Mouse (Mus musculus): ENCODE data around the gene Cdc37l1. TPM values are rescaled to one million over a fixed set of nuclear protein-coding genes. Genes with fewer than 3 reads are reported as not detected.

The Cdc37l1 gene
- total RNA-seq (2012; rRNA removed) (16.9 and 17.2 TPM in 2 replicates), polyA plus RNA-seq (2012; ENCODE audit: insufficient read depth in 1 of 2, insufficient read length in 2 of 2, low read depth in 1 of 2, low replicate concordance in 2 of 2, missing spikeins in 1 of 2) (10 to 100 TPM in 1 of 2 experiments, not detected in 1; 27.7 TPM)

- H3K9ac ChIP-seq (ENCODE audit: control insufficient read depth, low read depth, low read length, poor library complexity, severe bottlenecking), result peak within 1 kb of the TSS; percentile 85
- peaks cover 4 to 17% of the 10 kb centered on the region in 2 experiments for H3K4me1 ChIP-seq (ENCODE audit: control insufficient read depth in 1 of 2, insufficient read depth in 2 of 2, low read length in 2 of 2)
- peaks cover 25% of the 10 kb centered on the region for H3K79me2 ChIP-seq (ENCODE audit: control insufficient read depth, insufficient read depth, low read length, poor library complexity)
- DNase-seq (ENCODE audit: low read depth, low spot score), result peak; percentile 97
- H3K36me3 ChIP-seq (ENCODE audit: control insufficient read depth in 1 of 2, insufficient read depth in 2 of 2, low read length in 2 of 2), result peaks cover 5 to 13% of the 10 kb centered on the region in 2 experiments
- H3K27ac ChIP-seq (ENCODE audit: control insufficient read depth, low read depth, low read length), result peak within 1 kb of the TSS; percentile 51
- peak within 1 kb of the TSS; percentile 69 to 96 for H3K4me3 ChIP-seq (ENCODE audit: control insufficient read depth in 1 of 2, insufficient read depth in 1 of 2, low read depth in 2 of 2, low read length in 2 of 2)
- H3K9me3 ChIP-seq (replicated peaks; ENCODE audit: insufficient read depth, low read length), result no peaks in the 10 kb centered on the region
- H3K27me3 ChIP-seq (ENCODE audit: control insufficient read depth in 1 of 2, insufficient read depth in 2 of 2, low read length in 2 of 2), result peaks cover 0 to 1% of the 10 kb centered on the region in 2 experiments; a peak in 2 of 4 replicates
- TF ChIP-seq GABPA (IDR thresholded peaks at IDR 0.05; ENCODE audit: low read depth, low read length) (no peak), RCOR1 (IDR thresholded peaks at IDR 0.05; ENCODE audit: low read depth, low read length) (no peak), TAL1 (IDR thresholded peaks at IDR 0.05; ENCODE audit: low read length) (no peak), GATA1 (IDR thresholded peaks at IDR 0.05; ENCODE audit: low read depth, low read length) (no peak), SMC3 (IDR thresholded peaks at IDR 0.05; ENCODE audit: low read depth, low read length) (no peak), BHLHE40 (IDR thresholded peaks at IDR 0.05; ENCODE audit: borderline replicate concordance, low read depth, low read length) (peak; percentile 35; the same call in 1 of the 2 replicates), MEF2A (IDR thresholded peaks at IDR 0.05; ENCODE audit: extremely low read depth, insufficient replicate concordance, low read depth, low read length, poor library complexity, severe bottlenecking) (no peak), TBP (IDR thresholded peaks at IDR 0.05; ENCODE audit: low read depth, low read length) (peak; percentile 77), TCF12 (IDR thresholded peaks at IDR 0.05; ENCODE audit: low read depth, low read length) (no peak; the same call in none of the 2 replicates), ZNF384 (IDR thresholded peaks at IDR 0.05; ENCODE audit: low read depth, low read length) (no peak), CHD1 (IDR thresholded peaks at IDR 0.05; ENCODE audit: low read depth, low read length) (peak; percentile 49; the same call in 1 of the 2 replicates), NRF1 (IDR thresholded peaks at IDR 0.05; ENCODE audit: insufficient read depth, low read depth, low read length, poor library complexity, severe bottlenecking) (0 out of 2 replicates have a peak, but pooled peaks have one; percentile 34), NELFE (IDR thresholded peaks at IDR 0.05; ENCODE audit: low read depth, low read length) (peak; percentile 83), POLR2AphosphoS5 (IDR thresholded peaks at IDR 0.05; ENCODE audit: borderline replicate concordance, low read depth, low read length) (no peak), KAT2A (conservative IDR thresholded peaks at IDR 0.05; ENCODE audit: low read depth, low read length) (peak; percentile 47; the same call in 1 of the 2 replicates), UBTF (IDR thresholded peaks at IDR 0.05; ENCODE audit: borderline replicate concordance, insufficient read depth, low read depth, low read length) (no peak), POLR2AphosphoS2 (IDR thresholded peaks at IDR 0.05; ENCODE audit: low read length) (peak; percentile 77), ETS1 (IDR thresholded peaks at IDR 0.05; ENCODE audit: low read depth, low read length) (peak; percentile 68), CTCF (IDR thresholded peaks at IDR 0.05 in 2 of 3, conservative IDR thresholded peaks at IDR 0.05 in 1 of 3; ENCODE audit: control insufficient read depth in 1 of 3, insufficient read depth in 1 of 3, low read depth in 2 of 3, low read length in 3 of 3, poor library complexity in 1 of 3, severe bottlenecking in 1 of 3) (no peak), RAD21 (IDR thresholded peaks at IDR 0.05; ENCODE audit: low read depth, low read length) (no peak), POLR2A (IDR thresholded peaks at IDR 0.05; ENCODE audit: control insufficient read depth in 1 of 2, insufficient read depth in 1 of 2, low read depth in 1 of 2, low read length in 2 of 2, poor library complexity in 1 of 2) (peak; percentile 89 to 96), USF2 (IDR thresholded peaks at IDR 0.05; ENCODE audit: borderline replicate concordance in 1 of 2, insufficient read depth in 1 of 2, low read depth in 1 of 2, low read length in 2 of 2) (no peak), ZKSCAN1 (IDR thresholded peaks at IDR 0.05; ENCODE audit: low read depth, low read length) (no peak), MAFK (IDR thresholded peaks at IDR 0.05; ENCODE audit: borderline replicate concordance, low read depth, low read length) (peak; percentile 2; the same call in 1 of the 2 replicates), MAZ (IDR thresholded peaks at IDR 0.05; ENCODE audit: low read depth, low read length) (peak; percentile 46; the same call in 1 of the 2 replicates), CHD2 (IDR thresholded peaks at IDR 0.05; ENCODE audit: low read length) (no peak), MYB (IDR thresholded peaks at IDR 0.05; ENCODE audit: low read depth, low read length) (peak; percentile 71), ZMIZ1 (IDR thresholded peaks at IDR 0.05; ENCODE audit: low read depth, low read length) (peak; percentile 80), E2F4 (IDR thresholded peaks at IDR 0.05; ENCODE audit: borderline replicate concordance, low read depth, low read length) (no peak), MYC (IDR thresholded peaks at IDR 0.05; ENCODE audit: low read depth, low read length) (no peak), MXI1 (IDR thresholded peaks at IDR 0.05; ENCODE audit: low read depth, low read length) (peak; percentile 65; the same call in 1 of the 2 replicates), JUND (IDR thresholded peaks at IDR 0.05; ENCODE audit: low read depth, low read length) (no peak), HCFC1 (IDR thresholded peaks at IDR 0.05; ENCODE audit: low read depth, low read length) (peak; percentile 89), EP300 (IDR thresholded peaks at IDR 0.05; ENCODE audit: low read depth in 1 of 2, low read length in 2 of 2) (no peak; a peak in 1 of 4 replicates), SIN3A (IDR thresholded peaks at IDR 0.05; ENCODE audit: low read length) (peak; percentile 87), ZC3H11A (IDR thresholded peaks at IDR 0.05; ENCODE audit: low read depth, low read length) (no peak), MAX (IDR thresholded peaks at IDR 0.05; ENCODE audit: low read length) (peak; percentile 52; the same call in 1 of the 2 replicates)
These were observed at the start of gene Cdc37l1 for GRCm38 (mm10) chr19:28990194-28990589. TSS of gene Cdc37l1 (plus strand) at chr19:28990352.
